Mouse (Mus musculus) MEL (cell line): ENCODE measurements at regions not wholly inside any gene's neighbourhood (a gene's known extent, or its start where the extent isn't known, plus 50 kb on each side); places are given as distances from the start of the nearest gene placed in this dataset.

Experiments used
- DNase-seq: peaks from one replicate; pipeline ENCODE4 v3.0.0; 2011; ENCODE audit warnings: low read depth, low spot score
- H3K27ac ChIP-seq: 2 replicates; pipeline ENCODE4 v1.5.1; 2012; ENCODE audit warnings: low read depth, mild to moderate bottlenecking, control low read depth, low read length, moderate library complexity; ENCODE audit not compliant: control insufficient read depth
- H3K27me3 ChIP-seq, 2 experiments: fragments of 150-350 bp in 1 of 2; sonication (generic) in 1 of 2; 2 replicates each; pipeline ENCODE4 v1.6.1; 2012; ENCODE audit warnings: low read length in 2 of 2, mild to moderate bottlenecking in 2 of 2, improper control_type of control experiment in 1 of 2, moderate library complexity in 1 of 2; ENCODE audit not compliant: insufficient read depth in 2 of 2, control insufficient read depth in 1 of 2
- H3K36me3 ChIP-seq, 2 experiments: 2 replicates each; pipeline ENCODE4 v1.6.1; 2012 to 2014; ENCODE audit warnings: low read length in 2 of 2, improper control_type of control experiment in 1 of 2, inconsistent platforms in 1 of 2, mild to moderate bottlenecking in 1 of 2; ENCODE audit not compliant: insufficient read depth in 2 of 2, control insufficient read depth in 1 of 2
- H3K4me1 ChIP-seq, 2 experiments: fragments of 150-350 bp in 1 of 2; sonication (generic) in 1 of 2; 2 replicates each; pipeline ENCODE4 v1.6.1; 2012; ENCODE audit warnings: low read length in 2 of 2, improper control_type of control experiment in 1 of 2, mild to moderate bottlenecking in 1 of 2; ENCODE audit not compliant: insufficient read depth in 2 of 2, control insufficient read depth in 1 of 2
- H3K4me3 ChIP-seq, 2 experiments: fragments of 150-350 bp in 1 of 2; sonication (generic) in 1 of 2; 2 replicates each; pipeline ENCODE4 v1.5.1; 2012; ENCODE audit warnings: low read depth in 2 of 2, low read length in 2 of 2, mild to moderate bottlenecking in 2 of 2, moderate library complexity in 2 of 2, control low read depth in 1 of 2, improper control_type of control experiment in 1 of 2; ENCODE audit not compliant: control insufficient read depth in 1 of 2, insufficient read depth in 1 of 2
- H3K79me2 ChIP-seq: 2 replicates; pipeline ENCODE4 v1.6.1; 2012; ENCODE audit warnings: mild to moderate bottlenecking, low read length, moderate library complexity; ENCODE audit not compliant: control insufficient read depth, poor library complexity, insufficient read depth
- H3K9ac ChIP-seq: 2 replicates; pipeline ENCODE4 v1.6.1; 2012; ENCODE audit warnings: low read depth, mild to moderate bottlenecking, control low read depth, low read length, moderate library complexity; ENCODE audit not compliant: control insufficient read depth, poor library complexity, severe bottlenecking
- H3K9me3 ChIP-seq: fragments of 150-350 bp; sonication (generic); replicated peaks from 2 replicates; pipeline ENCODE4 v1.6.1; 2012; ENCODE audit warnings: mild to moderate bottlenecking, low read length, improper control_type of control experiment, moderate library complexity; ENCODE audit not compliant: insufficient read depth
- CHD2 ChIP-seq: IDR thresholded peaks from 2 replicates; pipeline ENCODE4 v1.6.1; 2011; ENCODE audit warnings: low read length, improper control_type of control experiment
- CTCF ChIP-seq, 3 experiments: IDR thresholded peaks in 2 of 3; conservative IDR thresholded peaks in 1 of 3; 2 replicates each; pipeline ENCODE4 v1.5.1; 2011 to 2012; ENCODE audit warnings: low read length in 3 of 3, low read depth in 2 of 3, mild to moderate bottlenecking in 2 of 3, improper control_type of control experiment in 1 of 3, inconsistent platforms in 1 of 3, mixed read lengths in 1 of 3, moderate library complexity in 1 of 3; ENCODE audit not compliant: control insufficient read depth in 1 of 3, insufficient read depth in 1 of 3, poor library complexity in 1 of 3, severe bottlenecking in 1 of 3
- E2F4 ChIP-seq: IDR thresholded peaks from 2 replicates; pipeline ENCODE4 v1.6.1; 2011; ENCODE audit warnings: low read depth, low read length, improper control_type of control experiment, borderline replicate concordance
- ELF1 ChIP-seq: IDR thresholded peaks from 2 replicates; pipeline ENCODE4 v1.6.1; 2014; ENCODE audit warnings: low read depth, mild to moderate bottlenecking, inconsistent platforms, low read length, improper control_type of control experiment, moderate library complexity
- EP300 ChIP-seq, 2 experiments: IDR thresholded peaks; 2 replicates each; pipeline ENCODE4 v1.6.1; 2011; ENCODE audit warnings: improper control_type of control experiment in 2 of 2, low read length in 2 of 2, low read depth in 1 of 2, mild to moderate bottlenecking in 1 of 2
- ETS1 ChIP-seq: IDR thresholded peaks from 2 replicates; pipeline ENCODE4 v1.6.1; 2012; ENCODE audit warnings: low read depth, mild to moderate bottlenecking, inconsistent platforms, low read length, improper control_type of control experiment, moderate library complexity
- GATA1 ChIP-seq: IDR thresholded peaks from 2 replicates; pipeline ENCODE4 v1.6.1; 2011; ENCODE audit warnings: low read depth, low read length, improper control_type of control experiment
- HCFC1 ChIP-seq: IDR thresholded peaks from 2 replicates; pipeline ENCODE4 v1.6.1; 2012; ENCODE audit warnings: low read depth, mild to moderate bottlenecking, inconsistent platforms, low read length, improper control_type of control experiment, moderate library complexity
- JUND ChIP-seq: IDR thresholded peaks from 2 replicates; pipeline ENCODE4 v1.6.1; 2011; ENCODE audit warnings: low read depth, mild to moderate bottlenecking, improper control_type of control experiment, low read length
- KAT2A ChIP-seq: conservative IDR thresholded peaks from 2 replicates; pipeline ENCODE4 v1.6.1; 2012; ENCODE audit warnings: low read depth, low read length, improper control_type of control experiment, inconsistent platforms
- MAFK ChIP-seq: IDR thresholded peaks from 2 replicates; pipeline ENCODE4 v1.6.1; 2011; ENCODE audit warnings: low read depth, mild to moderate bottlenecking, low read length, improper control_type of control experiment, borderline replicate concordance
- MAX ChIP-seq: IDR thresholded peaks from 2 replicates; pipeline ENCODE4 v1.6.1; 2011; ENCODE audit warnings: low read length, improper control_type of control experiment
- MEF2A ChIP-seq: IDR thresholded peaks from 2 replicates; pipeline ENCODE4 v1.6.1; 2014; ENCODE audit warnings: low read depth, mild to moderate bottlenecking, inconsistent platforms, low read length, improper control_type of control experiment; ENCODE audit not compliant: poor library complexity, insufficient replicate concordance, severe bottlenecking; ENCODE audit errors: extremely low read depth
- MXI1 ChIP-seq: IDR thresholded peaks from 2 replicates; pipeline ENCODE4 v1.6.1; 2011; ENCODE audit warnings: mild to moderate bottlenecking, low read depth, low read length, improper control_type of control experiment
- MYC ChIP-seq: IDR thresholded peaks from 2 replicates; pipeline ENCODE4 v1.6.1; 2011; ENCODE audit warnings: low read depth, mild to moderate bottlenecking, low read length, improper control_type of control experiment, moderate library complexity
- NELFE ChIP-seq: IDR thresholded peaks from 2 replicates; pipeline ENCODE4 v1.6.1; 2011; ENCODE audit warnings: low read depth, low read length, improper control_type of control experiment
- POLR2A ChIP-seq, 2 experiments: IDR thresholded peaks; 2 replicates each; pipeline ENCODE4 v1.6.1; 2011 to 2012; ENCODE audit warnings: low read length in 2 of 2, mild to moderate bottlenecking in 2 of 2, control low read depth in 1 of 2, improper control_type of control experiment in 1 of 2, low read depth in 1 of 2, moderate library complexity in 1 of 2; ENCODE audit not compliant: control insufficient read depth in 1 of 2, insufficient read depth in 1 of 2, poor library complexity in 1 of 2
- RAD21 ChIP-seq: IDR thresholded peaks from 2 replicates; pipeline ENCODE4 v1.6.1; 2011; ENCODE audit warnings: mild to moderate bottlenecking, low read depth, low read length, improper control_type of control experiment
- RCOR1 ChIP-seq: IDR thresholded peaks from 2 replicates; pipeline ENCODE4 v1.6.1; 2012; ENCODE audit warnings: low read depth, mild to moderate bottlenecking, inconsistent platforms, low read length, improper control_type of control experiment
- SIN3A ChIP-seq: IDR thresholded peaks from 2 replicates; pipeline ENCODE4 v1.6.1; 2012; ENCODE audit warnings: low read length, improper control_type of control experiment, inconsistent platforms
- TAL1 ChIP-seq: IDR thresholded peaks from 2 replicates; pipeline ENCODE4 v1.6.1; 2012; ENCODE audit warnings: mild to moderate bottlenecking, inconsistent platforms, low read length, moderate library complexity, mixed read lengths
- TBP ChIP-seq: IDR thresholded peaks from 2 replicates; pipeline ENCODE4 v1.8.0; 2011; ENCODE audit warnings: low read depth, low read length, improper control_type of control experiment
- UBTF ChIP-seq: IDR thresholded peaks from 2 replicates; pipeline ENCODE4 v1.6.1; 2012; ENCODE audit warnings: low read depth, mild to moderate bottlenecking, inconsistent platforms, low read length, improper control_type of control experiment, moderate library complexity, borderline replicate concordance; ENCODE audit not compliant: insufficient read depth
- USF1 ChIP-seq: IDR thresholded peaks from 2 replicates; pipeline ENCODE4 v1.6.1; 2014; ENCODE audit warnings: low read depth, mild to moderate bottlenecking, inconsistent platforms, low read length, improper control_type of control experiment, moderate library complexity
- USF2 ChIP-seq, 2 experiments: IDR thresholded peaks; 2 replicates each; pipeline ENCODE4 v1.6.1; 2011 to 2012; ENCODE audit warnings: improper control_type of control experiment in 2 of 2, low read length in 2 of 2, borderline replicate concordance in 1 of 2, inconsistent platforms in 1 of 2, low read depth in 1 of 2, mild to moderate bottlenecking in 1 of 2; ENCODE audit not compliant: insufficient read depth in 1 of 2
- ZNF384 ChIP-seq: IDR thresholded peaks from 2 replicates; pipeline ENCODE4 v1.6.1; 2012; ENCODE audit warnings: low read depth, mild to moderate bottlenecking, inconsistent platforms, low read length, improper control_type of control experiment

GRCm38 (mm10) chr14:47909129-47909528 lies 211.5 kb upstream of the Peli2 start:
- no peaks in the 10 kb centered on the region for H3K9me3 ChIP-seq
- TF ChIP-seq RAD21 (no peak), GATA1 (no peak), POLR2A (IDR thresholded peaks at IDR 0.05; ENCODE audit: control insufficient read depth in 1 of 2, insufficient read depth in 1 of 2, low read depth in 1 of 2, low read length in 2 of 2, poor library complexity in 1 of 2) (no peak), RCOR1 (no peak), MXI1 (no peak), MAX (no peak), E2F4 (no peak), TAL1 (no peak), TBP (no peak), HCFC1 (no peak), ELF1 (no peak), JUND (no peak), CHD2 (no peak), USF1 (no peak), MAFK (no peak), NELFE (no peak)
- no peak overlapping the region for H3K4me3 ChIP-seq
- H3K36me3 ChIP-seq: no peaks in the 10 kb centered on the region
- H3K4me1 ChIP-seq: no peaks in the 10 kb centered on the region
- H3K9ac ChIP-seq: no peak overlapping the region
- no peaks in the 10 kb centered on the region for H3K79me2 ChIP-seq
- no peaks in the 10 kb centered on the region for H3K27me3 ChIP-seq
- DNase-seq: no peak
- no peak overlapping the region for H3K27ac ChIP-seq

- DNase-seq: no peak
- Histone ChIP-seq H3K27me3 (no peaks in the 10 kb centered on the region), H3K9me3 (no peaks in the 10 kb centered on the region), H3K4me1 (no peaks in the 10 kb centered on the region), H3K9ac (no peak overlapping the region), H3K27ac (no peak overlapping the region), H3K4me3 (no peak overlapping the region), H3K79me2 (no peaks in the 10 kb centered on the region)
- TF ChIP-seq ETS1: no peak
- no peak for TF ChIP-seq USF2 (IDR thresholded peaks at IDR 0.05; ENCODE audit: borderline replicate concordance in 1 of 2, insufficient read depth in 1 of 2, low read depth in 1 of 2, low read length in 2 of 2)
- TF ChIP-seq EP300 (IDR thresholded peaks at IDR 0.05; ENCODE audit: low read depth in 1 of 2, low read length in 2 of 2): no peak
- TF ChIP-seq MAFK: no peak
- no peak for TF ChIP-seq KAT2A
- TF ChIP-seq RCOR1: no peak
- TF ChIP-seq POLR2A (IDR thresholded peaks at IDR 0.05; ENCODE audit: control insufficient read depth in 1 of 2, insufficient read depth in 1 of 2, low read depth in 1 of 2, low read length in 2 of 2, poor library complexity in 1 of 2): no peak
- TF ChIP-seq CTCF (IDR thresholded peaks at IDR 0.05 in 2 of 3, conservative IDR thresholded peaks at IDR 0.05 in 1 of 3; ENCODE audit: control insufficient read depth in 1 of 3, insufficient read depth in 1 of 3, low read depth in 2 of 3, low read length in 3 of 3, poor library complexity in 1 of 3, severe bottlenecking in 1 of 3): no peak
- no peak for TF ChIP-seq ZNF384
- no peak for TF ChIP-seq CHD2
- no peak for TF ChIP-seq HCFC1
- TF ChIP-seq USF1: no peak
- TF ChIP-seq MEF2A: no peak
- no peak for TF ChIP-seq E2F4
- no peak for TF ChIP-seq MYC
- TF ChIP-seq MAX: no peak
- no peak for TF ChIP-seq SIN3A
- TF ChIP-seq UBTF: no peak
- TF ChIP-seq, all 39 proteins: peak for 0
- no peaks in the 10 kb centered on the region for H3K36me3 ChIP-seq
Measured at GRCm38 (mm10) chr14:47910741-47911295, 209.8 kb upstream of the Peli2 start.
